Mouse (Mus musculus): ENCODE measurements at regions not wholly inside any gene's neighbourhood (a gene's known extent, or its start where the extent isn't known, plus 50 kb on each side); places are given as distances from the start of the nearest gene placed in this dataset.

- no peak for TF ChIP-seq CTCF (IDR thresholded peaks at IDR 0.05; ENCODE audit: low read depth)
- TF ChIP-seq EP300 (optimal IDR thresholded peaks at IDR 0.05): no peak
Observed at GRCm38 (mm10) chr6:126437976-126438736, 97.1 kb downstream of the Kcna5 start.
